Mouse (Mus musculus): ENCODE data around the gene Mcpt1. TPM values are rescaled to one million over a fixed set of nuclear protein-coding genes. Genes with fewer than 3 reads are reported as not detected.
"Not testable (repeated sequence)": the region's sequence is repeated elsewhere in the genome, so short reads cannot be mapped to it uniquely, and the experiment has no call there.

Gene Mcpt1
- not detected in 2 replicates for polyA plus RNA-seq (2016; fragmentation: Nextera tagmentation; extraction: Ambion mirVana)

DNA sequence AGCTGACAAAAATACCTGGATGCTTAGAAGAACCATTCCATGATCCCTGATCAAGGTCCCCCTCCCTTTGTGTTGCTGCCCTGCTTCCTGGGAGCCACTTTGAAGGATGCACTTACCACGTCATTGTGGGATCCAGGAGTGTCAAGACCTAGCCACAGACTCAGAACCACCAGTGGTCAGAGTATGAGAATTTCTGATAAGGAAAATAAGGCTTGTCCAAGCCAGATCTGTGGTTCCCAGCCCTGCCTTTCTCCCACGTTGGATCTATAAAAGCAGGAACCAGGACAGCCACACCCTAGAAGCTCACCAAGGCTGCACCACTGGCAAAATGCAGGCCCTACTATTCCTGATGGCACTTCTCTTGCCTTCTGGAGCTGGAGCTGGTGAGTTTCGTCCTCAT lies at the start of gene Mcpt1:
Mcpt1 (plus strand) TSS at position 301 of the 400 bp plus-strand sequence.
- H3K4me1 ChIP-seq; H3K9me3 ChIP-seq; H3K27ac ChIP-seq; H3K27me3 ChIP-seq; H3K4me2 ChIP-seq (replicated peaks); H3K36me3 ChIP-seq; H3K4me3 ChIP-seq; H3K9ac ChIP-seq; ATAC-seq (ENCODE audit: insufficient number of reproducible peaks, insufficient read depth, low FRiP score, low TSS enrichment): not testable (repeated sequence)
- 80% methylated on average over 3 of the region's 3 CpGs for WGBS

GRCm38 (mm10) chr14:55987464-55987863 lies 30.3 kb upstream of the Mcpt1 start:
- not testable (repeated sequence) for H3K27ac ChIP-seq; H3K4me3 ChIP-seq; H3K9me3 ChIP-seq; ATAC-seq (ENCODE audit: insufficient number of reproducible peaks, insufficient read depth, low FRiP score, low TSS enrichment); H3K4me2 ChIP-seq (replicated peaks); H3K4me1 ChIP-seq; H3K9ac ChIP-seq; H3K27me3 ChIP-seq; H3K36me3 ChIP-seq
- 88% methylated on average over 2 of the region's 3 CpGs for WGBS

GRCm38 (mm10) chr14:56013147-56013546 lies 4.6 kb upstream of the Mcpt1 start:
- Histone ChIP-seq H3K9me3 (no peaks in the 10 kb centered on the region), H3K27ac (no peak overlapping the region), H3K36me3 (no peaks in the 10 kb centered on the region), H3K9ac (no peak overlapping the region), H3K4me1 (no peaks in the 10 kb centered on the region), H3K4me3 (no peak overlapping the region), H3K4me2 (replicated peaks) (no peak overlapping the region), H3K27me3 (no peaks in the 10 kb centered on the region)
- no peak for ATAC-seq (ENCODE audit: insufficient number of reproducible peaks, insufficient read depth, low FRiP score, low TSS enrichment)
- WGBS, result 69% methylated on average over 3 of the region's 3 CpGs

DNA sequence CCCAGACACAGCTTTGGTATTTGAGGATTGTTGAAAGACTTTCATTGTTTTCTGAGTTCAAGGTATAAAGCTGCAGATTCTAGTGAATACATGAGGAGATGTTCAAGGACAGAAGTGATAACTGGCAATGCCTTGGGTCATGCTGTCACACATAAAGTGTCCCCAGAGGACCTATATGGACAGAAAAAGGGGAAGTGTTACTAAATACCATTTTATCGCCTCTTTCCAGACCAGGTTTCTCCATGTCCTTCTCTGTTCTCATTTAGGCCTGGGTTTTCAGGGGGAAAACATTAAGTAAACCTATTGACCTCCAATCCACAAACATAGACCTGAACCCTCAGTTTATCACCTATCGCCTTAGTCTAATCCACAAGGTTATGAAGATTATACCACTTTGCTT lies 3.8 kb upstream of the Mcpt1 start:
- no peaks in the 10 kb centered on the region for H3K27me3 ChIP-seq
- no peaks in the 10 kb centered on the region for H3K4me1 ChIP-seq
- ATAC-seq (ENCODE audit: insufficient number of reproducible peaks, insufficient read depth, low FRiP score, low TSS enrichment), result no peak
- H3K27ac ChIP-seq, result no peak overlapping the region
- H3K9ac ChIP-seq, result no peak overlapping the region
- 89% methylated on average over 2 of the region's 2 CpGs for WGBS
- H3K36me3 ChIP-seq, result no peaks in the 10 kb centered on the region
- no peaks in the 10 kb centered on the region for H3K9me3 ChIP-seq
- no peak overlapping the region for H3K4me3 ChIP-seq
- no peak overlapping the region for H3K4me2 ChIP-seq (replicated peaks)

DNA sequence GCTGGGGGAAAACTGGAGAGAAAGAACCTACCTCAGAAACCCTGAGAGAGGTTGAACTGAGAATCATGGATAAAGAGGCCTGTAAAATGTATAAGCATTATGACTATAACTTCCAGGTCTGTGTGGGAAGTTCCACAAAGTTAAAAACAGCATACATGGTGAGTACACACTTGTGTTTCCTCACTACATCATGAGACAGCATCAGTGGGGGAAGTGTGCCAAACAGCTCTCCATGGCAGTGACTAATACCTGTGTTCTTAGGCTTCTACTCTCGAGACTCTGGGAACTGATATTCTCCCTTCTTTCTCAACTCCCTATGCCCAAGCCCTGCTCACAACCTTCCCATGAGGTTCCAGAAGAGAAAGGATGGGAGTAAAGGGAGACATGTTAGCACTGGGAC lies 1.7 kb downstream of the Mcpt1 start:
- H3K27me3 ChIP-seq, result no peaks in the 10 kb centered on the region
- no peaks in the 10 kb centered on the region for H3K36me3 ChIP-seq
- H3K9me3 ChIP-seq, result no peaks in the 10 kb centered on the region
- H3K9ac ChIP-seq, result no peak overlapping the region
- H3K4me1 ChIP-seq, result no peaks in the 10 kb centered on the region
- no peak overlapping the region for H3K4me2 ChIP-seq (replicated peaks)
- no peak overlapping the region for H3K27ac ChIP-seq
- no peak for ATAC-seq (ENCODE audit: insufficient number of reproducible peaks, insufficient read depth, low FRiP score, low TSS enrichment)
- H3K4me3 ChIP-seq, result no peak overlapping the region
- 70% methylated on average over 1 of the region's 1 CpGs for WGBS

DNA sequence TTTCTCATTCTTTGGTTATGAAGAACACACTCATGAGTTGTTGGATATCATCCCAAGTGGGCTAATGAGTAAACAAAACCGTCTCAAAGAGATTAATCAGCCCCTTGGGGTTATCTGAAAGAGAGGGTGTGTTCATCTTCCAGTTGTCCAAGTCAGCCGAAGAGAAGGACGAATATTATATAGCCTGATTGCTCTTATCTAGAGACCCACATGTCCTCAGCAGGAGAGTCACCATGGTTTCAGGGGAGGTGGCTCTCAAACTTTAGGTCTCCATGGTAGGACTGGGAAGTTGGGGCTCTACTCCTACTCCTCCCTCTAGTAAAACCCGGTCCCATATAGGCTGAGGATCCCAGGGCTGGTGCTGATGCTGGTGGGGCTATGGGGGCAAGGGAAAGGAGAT lies 3.5 kb downstream of the Mcpt1 start:
- ATAC-seq (ENCODE audit: insufficient number of reproducible peaks, insufficient read depth, low FRiP score, low TSS enrichment); H3K4me1 ChIP-seq; H3K4me2 ChIP-seq (replicated peaks): not testable (repeated sequence)

DNA sequence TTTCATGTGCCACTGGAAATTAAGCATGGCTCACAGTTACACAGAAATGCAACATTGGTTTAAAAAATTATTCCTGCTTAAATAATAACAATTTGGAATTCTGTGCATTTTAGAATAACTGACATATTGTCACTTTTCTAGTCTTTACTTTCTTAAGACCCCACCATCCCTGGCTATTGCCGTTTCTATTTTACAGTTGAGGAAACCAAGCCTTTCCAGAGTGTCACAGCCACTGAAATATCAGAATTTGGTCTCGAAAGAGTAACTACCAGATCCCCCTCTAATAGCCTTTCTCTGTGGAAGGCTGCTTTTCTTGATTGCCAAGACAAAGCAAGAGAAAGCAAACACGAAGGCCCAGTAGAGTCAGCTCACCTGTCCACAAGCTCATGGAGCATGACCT lies 12.6 kb downstream of the Mcpt1 start, which contains the start of gene Mcpt9:
Mcpt9 (minus strand) TSS at position 101 of the 400 bp plus-strand sequence.
- H3K27me3 ChIP-seq; H3K4me3 ChIP-seq; H3K36me3 ChIP-seq; H3K9me3 ChIP-seq; H3K4me1 ChIP-seq; H3K4me2 ChIP-seq (replicated peaks); ATAC-seq (ENCODE audit: insufficient number of reproducible peaks, insufficient read depth, low FRiP score, low TSS enrichment); H3K27ac ChIP-seq; H3K9ac ChIP-seq: not testable (repeated sequence)
- 79% methylated on average over 3 of the region's 3 CpGs for WGBS

More for the DNA sequence above, 3.5 kb downstream of the Mcpt1 start:
- not testable (repeated sequence) for H3K4me3 ChIP-seq, H3K27ac ChIP-seq, H3K9me3 ChIP-seq, H3K9ac ChIP-seq, H3K27me3 ChIP-seq, H3K36me3 ChIP-seq
- WGBS, result 81% methylated on average over 4 of the region's 4 CpGs

- Histone ChIP-seq H3K4me3 (no peak overlapping the region), H3K4me1 (no peaks in the 10 kb centered on the region), H3K9me3 (no peaks in the 10 kb centered on the region), H3K27me3 (no peaks in the 10 kb centered on the region), H3K36me3 (no peaks in the 10 kb centered on the region), H3K4me2 (replicated peaks) (no peak overlapping the region), H3K9ac (no peak overlapping the region), H3K27ac (no peak overlapping the region)
- no peak for ATAC-seq (ENCODE audit: insufficient number of reproducible peaks, insufficient read depth, low FRiP score, low TSS enrichment)
- 78% methylated on average over 2 of the region's 2 CpGs for WGBS
Observed at GRCm38 (mm10) chr14:56034433-56034832, 16.7 kb downstream of the Mcpt1 start.

GRCm38 (mm10) chr14:56041792-56042191 lies 24.0 kb downstream of the Mcpt1 start, which contains the start of gene Mcpt2:
Mcpt2 (plus strand) TSS chr14:56042041.
- not testable (repeated sequence) for H3K9ac ChIP-seq; H3K4me1 ChIP-seq; H3K36me3 ChIP-seq; H3K9me3 ChIP-seq; H3K27ac ChIP-seq; H3K27me3 ChIP-seq; ATAC-seq (ENCODE audit: insufficient number of reproducible peaks, insufficient read depth, low FRiP score, low TSS enrichment); H3K4me3 ChIP-seq; H3K4me2 ChIP-seq (replicated peaks)
- WGBS, result 84% methylated on average over 1 of the region's 1 CpGs

- no peak for ATAC-seq (ENCODE audit: insufficient number of reproducible peaks, insufficient read depth, low FRiP score, low TSS enrichment)
- 86% methylated on average over 3 of the region's 3 CpGs for WGBS
- Histone ChIP-seq H3K4me1 (no peaks in the 10 kb centered on the region), H3K9ac (no peak overlapping the region), H3K27me3 (no peaks in the 10 kb centered on the region), H3K9me3 (no peaks in the 10 kb centered on the region), H3K4me2 (replicated peaks) (no peak overlapping the region), H3K27ac (no peak overlapping the region), H3K36me3 (no peaks in the 10 kb centered on the region), H3K4me3 (no peak overlapping the region)
Observed at GRCm38 (mm10) chr14:56055408-56055807, 37.6 kb downstream of the Mcpt1 start.

GRCm38 (mm10) chr14:56057722-56058121 lies 40.0 kb downstream of the Mcpt1 start:
- 86% methylated on average over 4 of the region's 4 CpGs for whole genome bisulfite sequencing

DNA sequence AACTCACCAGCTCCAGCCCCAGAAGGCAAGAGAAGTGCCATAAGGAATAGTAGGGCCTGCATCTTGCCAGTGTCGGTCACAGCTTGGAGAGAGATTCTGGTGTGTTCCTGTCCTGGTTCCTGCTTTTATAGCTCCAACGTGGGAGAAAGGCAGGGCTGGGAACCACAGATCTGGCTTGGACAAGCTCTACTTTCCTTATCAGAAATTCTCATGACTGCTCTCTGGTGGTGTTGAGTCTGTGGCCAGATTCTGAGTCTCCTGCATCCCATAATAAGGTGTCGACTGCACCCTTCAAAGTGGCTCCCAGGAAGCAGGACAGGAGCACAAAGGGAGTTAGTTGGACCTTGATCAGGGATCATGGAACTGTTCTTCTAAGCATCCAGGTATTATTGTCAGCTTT lies 44.4 kb downstream of the Mcpt1 start, which contains the start of gene Mcpt4:
Mcpt4 (minus strand) TSS at position 101 of the 400 bp plus-strand sequence.
- H3K27me3 ChIP-seq; H3K27ac ChIP-seq; H3K9me3 ChIP-seq; ATAC-seq (ENCODE audit: insufficient number of reproducible peaks, insufficient read depth, low FRiP score, low TSS enrichment); H3K4me3 ChIP-seq; H3K4me1 ChIP-seq; H3K9ac ChIP-seq; H3K4me2 ChIP-seq (replicated peaks); H3K36me3 ChIP-seq: not testable (repeated sequence)
- 88% methylated on average over 3 of the region's 3 CpGs for WGBS

More at GRCm38 (mm10) chr14:56057722-56058121, 40.0 kb downstream of the Mcpt1 start:
- Histone ChIP-seq H3K27me3 (no peaks in the 10 kb centered on the region), H3K4me3 (no peak overlapping the region), H3K4me1 (no peaks in the 10 kb centered on the region), H3K9ac (no peak overlapping the region), H3K36me3 (no peaks in the 10 kb centered on the region), H3K4me2 (replicated peaks) (no peak overlapping the region), H3K27ac (no peak overlapping the region), H3K9me3 (no peaks in the 10 kb centered on the region)
- no peak for ATAC-seq (ENCODE audit: insufficient number of reproducible peaks, insufficient read depth, low FRiP score, low TSS enrichment)

Measured in embryonic facial prominence, embryonic 12.5 days (tissue).